Mouse (Mus musculus): ENCODE measurements at regions not wholly inside any gene's neighbourhood (a gene's known extent, or its start where the extent isn't known, plus 50 kb on each side); places are given as distances from the start of the nearest gene placed in this dataset.

GRCm38 (mm10) chr6:101686578-101686977 is 308.9 kb upstream of the Pdzrn3 start:
- TF ChIP-seq CTCF (IDR thresholded peaks at IDR 0.05; ENCODE audit: control insufficient read depth, insufficient read depth, insufficient read length) (no peak), MYOG (IDR thresholded peaks at IDR 0.05; ENCODE audit: control insufficient read depth, extremely low read depth, insufficient read length) (no peak), MAX (IDR thresholded peaks at IDR 0.05) (no peak), USF1 (IDR thresholded peaks at IDR 0.05; ENCODE audit: low read depth) (no peak), CEBPB (IDR thresholded peaks at IDR 0.05; ENCODE audit: low read depth) (no peak)
